Mouse (Mus musculus): ENCODE data around the gene Fam117a.

The Fam117a gene

DNA sequence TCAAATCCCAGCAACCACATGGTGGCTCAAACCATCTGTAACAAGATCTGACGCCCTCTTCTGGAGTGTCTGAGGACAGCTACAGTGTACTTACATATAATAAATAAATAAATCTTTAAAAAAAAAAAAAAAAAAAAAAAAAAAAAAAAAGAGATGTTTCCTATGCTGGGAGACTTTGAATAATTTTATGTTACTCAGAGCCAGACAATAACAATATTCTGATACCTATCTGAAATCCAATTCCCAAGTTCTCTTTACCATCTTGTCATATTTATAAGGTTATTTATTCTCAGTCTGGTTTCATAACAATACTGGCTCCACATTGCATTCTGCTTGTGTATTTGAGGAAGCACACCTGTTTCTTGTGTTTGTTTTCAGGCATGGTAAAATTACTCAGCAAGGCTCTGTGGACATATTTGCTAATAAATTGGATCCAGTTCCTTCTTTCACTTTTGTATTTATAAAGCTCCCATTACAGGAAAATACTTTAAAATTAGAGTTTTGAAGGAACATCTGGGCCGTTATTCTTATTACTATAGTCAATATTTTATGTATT, 84.1 kb downstream of the Fam117a start:
- DNase-seq (ENCODE audit: low spot score in 2 of 2) = no peak

DNA sequence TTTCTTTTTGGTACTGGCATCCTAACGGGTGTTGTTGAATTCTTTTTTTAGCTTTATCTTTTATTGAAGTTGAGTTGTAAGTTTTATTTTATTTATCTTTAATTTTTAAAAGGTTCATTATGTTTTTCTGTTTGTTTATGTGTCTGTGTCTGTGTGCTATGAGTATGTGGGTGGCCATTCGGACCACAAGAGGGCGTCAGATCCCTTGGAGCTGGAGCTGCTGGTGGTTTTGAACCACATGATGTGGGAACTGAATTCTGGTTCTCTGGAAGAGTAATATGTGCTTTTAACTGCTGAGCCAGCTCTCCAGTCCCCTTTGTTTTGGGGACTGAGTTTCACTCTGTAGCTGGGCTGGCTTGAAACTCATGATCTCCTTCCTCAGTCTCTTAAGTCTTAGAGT, 86.7 kb downstream of the Fam117a start:
- no peak for DNase-seq (ENCODE audit: low spot score in 2 of 2)

DNA sequence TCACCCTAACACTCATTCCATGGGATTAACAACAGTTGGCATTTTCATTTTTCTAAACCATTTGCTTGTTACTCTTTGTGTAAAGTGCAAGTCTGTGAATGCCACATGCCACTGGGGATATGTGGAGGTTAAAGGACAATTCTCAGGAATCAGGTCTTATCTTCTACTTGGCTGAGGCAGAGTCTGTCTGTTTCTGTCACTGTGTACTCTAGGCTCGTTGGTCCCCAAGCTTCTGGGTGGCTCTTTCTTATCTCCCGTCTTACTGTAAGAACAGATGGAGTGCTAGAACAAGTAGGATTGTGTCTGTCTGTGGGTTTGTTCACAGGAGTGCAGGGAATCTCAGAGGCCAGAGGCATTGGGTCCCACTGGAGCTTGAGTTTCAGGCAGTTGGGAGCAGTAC, 94.5 kb downstream of the Fam117a start:
- no peak for DNase-seq (ENCODE audit: low spot score in 2 of 2)
